Mouse (Mus musculus) megakaryocyte, embryonic 14.5 days (primary cell): ENCODE results near the gene Rdh16f1.

Source experiments
- FLI1 ChIP-seq: IDR thresholded peaks from 2 replicates; pipeline ENCODE4 v1.6.1; 2012; ENCODE audit warnings: low read length, inconsistent platforms, mixed read lengths
- GATA1 ChIP-seq: IDR thresholded peaks from 3 replicates; pipeline ENCODE4 v1.6.1; 2012; ENCODE audit warnings: mixed read lengths, low read length, inconsistent platforms, borderline replicate concordance

GRCm38 (mm10) chr10:127744661-127745060, 14.9 kb upstream of the Rdh16f1 start:
- TF ChIP-seq GATA1, result no peak
- no peak for TF ChIP-seq FLI1
